Mouse (Mus musculus): ENCODE results near the gene Stx16.

The Stx16 gene

GRCm38 (mm10) chr2:174075673-174076432, at the start of gene Stx16:
TSS of gene Stx16 (plus strand) at chr2:174076308.
- DNase-seq = peak; percentile 92

GRCm38 (mm10) chr2:174026406-174026805, 49.7 kb upstream of the Stx16 start:
- no peak for DNase-seq

- DNase-seq = no peak
These were observed 42.8 kb upstream of the Stx16 start for GRCm38 (mm10) chr2:174033257-174033800.

GRCm38 (mm10) chr2:174047656-174048055, 28.5 kb upstream of the Stx16 start:
- DNase-seq = no peak

GRCm38 (mm10) chr2:174049481-174050338, 26.4 kb upstream of the Stx16 start:
- no peak for DNase-seq

- DNase-seq = no peak
These were observed 25.8 kb upstream of the Stx16 start for GRCm38 (mm10) chr2:174050339-174050685.

GRCm38 (mm10) chr2:174051081-174051481, 25.0 kb upstream of the Stx16 start:
- no peak for DNase-seq

- no peak for DNase-seq
These were observed 21.6 kb upstream of the Stx16 start for GRCm38 (mm10) chr2:174054496-174054895.

GRCm38 (mm10) chr2:174057730-174058129, 18.4 kb upstream of the Stx16 start:
- no peak for DNase-seq

GRCm38 (mm10) chr2:174058316-174058939, 17.7 kb upstream of the Stx16 start:
- no peak for DNase-seq

- no peak for DNase-seq
These were observed 16.3 kb upstream of the Stx16 start for GRCm38 (mm10) chr2:174059591-174060385.

GRCm38 (mm10) chr2:174061219-174061618, 14.9 kb upstream of the Stx16 start:
- no peak for DNase-seq

- no peak for DNase-seq
These were observed 13.0 kb upstream of the Stx16 start for GRCm38 (mm10) chr2:174063074-174063473.

GRCm38 (mm10) chr2:174063527-174064211, 12.4 kb upstream of the Stx16 start:
- DNase-seq = no peak

- DNase-seq = peak; percentile 30
These were observed 8.2 kb upstream of the Stx16 start for GRCm38 (mm10) chr2:174067793-174068419.

- DNase-seq = no peak
These were observed 6.5 kb upstream of the Stx16 start for GRCm38 (mm10) chr2:174069532-174070049.

GRCm38 (mm10) chr2:174071406-174071805, 4.7 kb upstream of the Stx16 start:
- no peak for DNase-seq

- no peak for DNase-seq
These were observed 2.8 kb upstream of the Stx16 start for GRCm38 (mm10) chr2:174073156-174073790.

- no peak for DNase-seq
These were observed 1.5 kb upstream of the Stx16 start for GRCm38 (mm10) chr2:174074621-174075020.

- DNase-seq = no peak
These were observed 987 bp upstream of the Stx16 start for GRCm38 (mm10) chr2:174075072-174075570.

Measured in right cerebral cortex, adult 18-20 months (tissue).